Mouse (Mus musculus) left cerebral cortex, postnatal 36 days (tissue): ENCODE data around the gene Plxnb1. TPM values are rescaled to one million over a fixed set of nuclear protein-coding genes. Genes with fewer than 3 reads are reported as not detected.

Experiments used
- DNase-seq, 2 experiments: peaks; one replicate each; pipeline ENCODE4 v3.0.0; 2021 to 2022; ENCODE audit warnings: low spot score in 2 of 2, mixed read lengths in 1 of 2
- intact Hi-C: fragments of 180-260 bp; cut with DNase I; formaldehyde crosslinking; loops from one replicate; pipeline ENCODE4 v1.15.1; 2025
- total RNA-seq, 2 experiments: library from RNA; stranded (reverse); gene quantifications; 2 replicates each; pipeline ENCODE4 v1.2.3; 2021

Gene Plxnb1
- total RNA-seq, 2 experiments from 2014 or later = 60.3 to 77.9 TPM

- intact Hi-C loops = loop anchor here (1.0 to 5.0 kb wide), 2 partner anchors 56 to 122 kb away; partner anchors contain the start of gene Uqcrc1
- DNase-seq = peak; percentile 87
Measured at GRCm38 (mm10) chr9:109059136-109059903, 35.9 kb upstream of the Plxnb1 start, which contains the start of gene Trex1. TSS of gene Trex1 (minus strand) at chr9:109059734.

GRCm38 (mm10) chr9:109060184-109060897, 34.8 kb upstream of the Plxnb1 start:
- no peak for DNase-seq
- intact Hi-C loops = no loop called here

- no peak for DNase-seq
- intact Hi-C loops = no loop called here
Measured at GRCm38 (mm10) chr9:109060898-109061295, 34.3 kb upstream of the Plxnb1 start.

GRCm38 (mm10) chr9:109068095-109068735, 27.0 kb upstream of the Plxnb1 start:
- no peak for DNase-seq
- intact Hi-C loops = no loop called here

GRCm38 (mm10) chr9:109073661-109074573, 21.3 kb upstream of the Plxnb1 start, which contains the start of gene Atrip:
TSS of gene Atrip (minus strand) at chr9:109074124.
- peak; percentile 96 for DNase-seq
- intact Hi-C loops = no loop called here

- no peak for DNase-seq
- intact Hi-C loops = no loop called here
Measured at GRCm38 (mm10) chr9:109080516-109080915, 14.7 kb upstream of the Plxnb1 start.

GRCm38 (mm10) chr9:109081749-109082123, 13.5 kb upstream of the Plxnb1 start:
- DNase-seq = no peak

GRCm38 (mm10) chr9:109082124-109082800, 12.9 kb upstream of the Plxnb1 start, which contains the start of the genes Ccdc51 and Tma7:
TSS of gene Ccdc51 (plus strand) at chr9:109082493.
TSS of gene Tma7 (minus strand) at chr9:109082587.
- intact Hi-C loops = no loop called here
- peak; percentile 86 to 89 for DNase-seq

More at GRCm38 (mm10) chr9:109081749-109082123, 13.5 kb upstream of the Plxnb1 start:
- intact Hi-C loops = no loop called here

- intact Hi-C loops = loop anchor here (5.0 kb wide), 1 partner anchor 777 kb away; no protein-coding TSS in a partner anchor
- DNase-seq = no peak
Measured at GRCm38 (mm10) chr9:109084922-109085321, 10.3 kb upstream of the Plxnb1 start.

- peak; percentile 26 to 31 for DNase-seq
- intact Hi-C loops = loop anchor here (2.0 to 5.0 kb wide), 2 partner anchors 35 to 774 kb away; no protein-coding TSS in a partner anchor
Measured at GRCm38 (mm10) chr9:109087987-109088386, 7.2 kb upstream of the Plxnb1 start.

GRCm38 (mm10) chr9:109090446-109090845, 4.7 kb upstream of the Plxnb1 start:
- peak in 1 of 2 experiments; percentile 26 for DNase-seq
- intact Hi-C loops = loop anchor here (10.0 kb wide), 1 partner anchor 744 kb away; the partner anchor contains the start of gene Nme6

GRCm38 (mm10) chr9:109091802-109092201, 3.4 kb upstream of the Plxnb1 start:
- no peak for DNase-seq
- intact Hi-C loops = loop anchor here (10.0 kb wide), 1 partner anchor 743 kb away; the partner anchor contains the start of gene Nme6

GRCm38 (mm10) chr9:109092799-109093198, 2.4 kb upstream of the Plxnb1 start:
- intact Hi-C loops = loop anchor here (10.0 kb wide), 1 partner anchor 742 kb away; the partner anchor contains the start of gene Nme6
- no peak for DNase-seq

- no peak for DNase-seq
- intact Hi-C loops = loop anchor here (10.0 kb wide), 1 partner anchor 741 kb away; the partner anchor contains the start of gene Nme6
Measured at GRCm38 (mm10) chr9:109093786-109094552, 1.2 kb upstream of the Plxnb1 start.

GRCm38 (mm10) chr9:109094553-109095136, 544 bp upstream of the Plxnb1 start:
- intact Hi-C loops = loop anchor here (10.0 kb wide), 1 partner anchor 740 kb away; the partner anchor contains the start of gene Nme6
- DNase-seq = no peak

GRCm38 (mm10) chr9:109096251-109096661, 1.1 kb downstream of the Plxnb1 start:
- intact Hi-C loops = loop anchor here (10.0 kb wide), 1 partner anchor 739 kb away; the partner anchor contains the start of gene Nme6
- DNase-seq = no peak

- DNase-seq = no peak
- intact Hi-C loops = loop anchor here (10.0 kb wide), 1 partner anchor 738 kb away; the partner anchor contains the start of gene Nme6
Measured at GRCm38 (mm10) chr9:109096856-109097255, 1.7 kb downstream of the Plxnb1 start.
